Mouse (Mus musculus) forebrain, embryonic 13.5 days (tissue): ENCODE results near the gene Olfr91. TPM values are rescaled to one million over a fixed set of nuclear protein-coding genes. Genes with fewer than 3 reads are reported as not detected.
A peak's percentile ranks its signal among the peaks of the same experiment; 100 is the strongest.

Experiments used
- ATAC-seq: fragments of 200-750 bp; cut with Nextera tagmentation; 2 replicates; pipeline ENCODE4 v1.8.0; 2017
- H3K27ac ChIP-seq: fragments of 300-500 bp; sonication (generic); 2 replicates; pipeline ENCODE4 v1.5.1; 2015; ENCODE audit warnings: inconsistent platforms, mild to moderate bottlenecking, moderate library complexity
- H3K27me3 ChIP-seq: fragments of 300-500 bp; sonication (generic); 2 replicates; pipeline ENCODE4 v1.6.1; 2015; ENCODE audit warnings: mild to moderate bottlenecking, inconsistent platforms
- H3K36me3 ChIP-seq: fragments of 300-500 bp; sonication (generic); 2 replicates; pipeline ENCODE4 v1.6.1; 2015; ENCODE audit warnings: mild to moderate bottlenecking, inconsistent platforms; ENCODE audit not compliant: poor library complexity, severe bottlenecking
- H3K4me1 ChIP-seq: fragments of 300-500 bp; sonication (generic); 2 replicates; pipeline ENCODE4 v1.6.1; 2015; ENCODE audit warnings: inconsistent platforms
- H3K4me2 ChIP-seq: fragments of 300-500 bp; sonication (generic); 2 replicates; pipeline ENCODE4 v1.6.1; 2015; ENCODE audit warnings: inconsistent platforms, mild to moderate bottlenecking, moderate library complexity
- H3K4me3 ChIP-seq: fragments of 300-500 bp; sonication (generic); 2 replicates; pipeline ENCODE4 v1.5.1; 2015; ENCODE audit warnings: mild to moderate bottlenecking, inconsistent platforms
- H3K9ac ChIP-seq: fragments of 300-500 bp; sonication (generic); 2 replicates; pipeline ENCODE4 v1.6.1; 2015; ENCODE audit warnings: mild to moderate bottlenecking, inconsistent platforms
- H3K9me3 ChIP-seq: fragments of 300-500 bp; sonication (generic); replicated peaks from 2 replicates; pipeline ENCODE4 v1.6.1; 2016; ENCODE audit warnings: inconsistent platforms
- WGBS: fragments of 180-500 bp; shearing (Covaris S2); methylation state at CpG from one replicate; pipeline ENCODE4 v1.1.7; 2015; 5-methylcytosine and 5-hydroxymethylcytosine counted together
- polyA plus RNA-seq: library from polyadenylated mRNA; unstranded; fragments of >200 nt; fragmentation: Nextera tagmentation; extraction: Ambion mirVana; gene quantifications from 2 replicates; pipeline ENCODE4 v1.2.1, GENCODE M21; 2015

Olfr91 gene
- polyA plus RNA-seq, 1 experiment from 2014 or later, result not detected

DNA sequence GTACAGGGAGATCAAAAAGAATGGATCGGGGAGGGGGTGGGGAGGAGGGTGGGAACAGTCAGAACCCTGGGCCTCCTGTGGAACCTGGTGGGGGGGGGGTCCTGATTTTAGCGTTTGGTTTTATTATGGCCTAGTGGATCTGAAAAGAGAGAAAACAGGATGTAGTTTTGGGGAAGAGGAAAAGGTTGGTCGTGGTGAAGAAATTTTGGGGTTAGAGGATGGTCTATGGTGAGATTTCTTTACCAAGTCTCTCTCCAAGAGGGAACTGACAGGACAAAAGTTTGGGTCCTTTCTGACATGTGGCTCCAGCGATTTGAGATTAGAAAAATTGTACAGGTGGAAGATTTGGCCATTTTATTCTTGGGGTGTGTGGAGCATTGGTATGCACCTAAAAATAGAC lies 46.3 kb downstream of the Olfr91 start:
- H3K4me2 ChIP-seq, result peak overlapping the region; percentile 87
- 50% methylated on average over 4 of the region's 4 CpGs for WGBS
- H3K9me3 ChIP-seq, result no peaks in the 10 kb centered on the region
- H3K27ac ChIP-seq, result no peak overlapping the region
- no peak for ATAC-seq
- H3K36me3 ChIP-seq, result peaks cover 37% of the 10 kb centered on the region
- peak overlapping the region; percentile 89 for H3K9ac ChIP-seq
- peaks cover 60% of the 10 kb centered on the region for H3K4me1 ChIP-seq
- H3K27me3 ChIP-seq, result peaks cover 4% of the 10 kb centered on the region
- peak overlapping the region; percentile 78 for H3K4me3 ChIP-seq

- Histone ChIP-seq H3K27me3 (peaks cover 4% of the 10 kb centered on the region), H3K27ac (peak overlapping the region; percentile 79), H3K4me2 (peak overlapping the region; percentile 87), H3K9ac (peak overlapping the region; percentile 89), H3K4me3 (peak overlapping the region; percentile 78), H3K36me3 (peaks cover 28% of the 10 kb centered on the region), H3K4me1 (peaks cover 58% of the 10 kb centered on the region), H3K9me3 (no peaks in the 10 kb centered on the region)
- 2% methylated on average over 25 of the region's 27 CpGs for WGBS
- peak; percentile 25 for ATAC-seq
These were observed 47.2 kb downstream of the Olfr91 start for GRCm38 (mm10) chr17:37050876-37051275.

- WGBS, result 0% methylated on average over 17 of the region's 22 CpGs
- Histone ChIP-seq H3K9ac (peak overlapping the region; percentile 89), H3K27ac (peak overlapping the region; percentile 79), H3K4me2 (peak overlapping the region; percentile 87), H3K9me3 (no peaks in the 10 kb centered on the region), H3K27me3 (peaks cover 4% of the 10 kb centered on the region), H3K36me3 (peaks cover 23% of the 10 kb centered on the region), H3K4me3 (peak overlapping the region; percentile 78), H3K4me1 (peaks cover 59% of the 10 kb centered on the region)
- ATAC-seq, result peak; percentile 63
These were observed 47.7 kb downstream of the Olfr91 start for GRCm38 (mm10) chr17:37050399-37050798.

DNA sequence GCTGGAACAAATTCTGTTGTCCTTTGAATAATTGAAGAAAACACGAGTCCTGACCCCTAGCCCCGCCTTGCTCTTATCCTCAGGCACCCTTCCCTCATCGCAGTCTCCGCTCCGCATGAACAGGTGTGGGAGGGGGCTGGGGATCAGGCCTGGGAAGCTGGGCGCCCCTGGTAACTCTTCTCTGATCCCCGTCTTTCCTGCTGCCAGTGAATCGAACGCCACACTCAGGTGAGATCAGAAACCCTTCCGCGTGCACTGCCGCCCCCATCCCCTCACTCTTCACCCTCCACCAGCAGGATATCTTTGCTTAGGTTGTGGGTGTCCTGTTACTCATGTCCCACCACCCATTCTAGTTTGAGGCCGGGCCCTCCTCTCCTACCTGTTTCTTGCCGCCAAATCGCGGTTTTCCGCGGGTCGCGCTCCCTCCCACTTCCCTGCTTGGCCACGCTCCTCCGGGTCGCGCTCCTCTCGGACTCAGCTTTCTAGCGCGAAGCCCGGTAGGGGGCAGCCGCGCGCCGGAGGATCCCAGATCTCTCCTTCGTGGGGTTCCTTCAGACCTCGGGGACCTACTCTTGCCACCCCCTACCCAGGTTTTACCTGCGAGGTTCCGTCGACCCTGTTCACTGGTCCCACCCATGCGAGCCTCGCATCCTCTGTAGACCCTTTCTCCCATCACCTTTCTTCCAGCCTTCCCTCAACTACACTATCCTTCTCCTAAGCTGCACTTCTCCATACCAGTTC lies 48.3 kb downstream of the Olfr91 start:
- Histone ChIP-seq H3K36me3 (peaks cover 17% of the 10 kb centered on the region), H3K4me3 (peak overlapping the region; percentile 78), H3K4me2 (peak overlapping the region; percentile 87), H3K9ac (peak overlapping the region; percentile 89), H3K9me3 (no peaks in the 10 kb centered on the region), H3K4me1 (peaks cover 66% of the 10 kb centered on the region), H3K27me3 (peaks cover 4% of the 10 kb centered on the region), H3K27ac (peak overlapping the region; percentile 79)
- ATAC-seq, result peak; percentile 19
- WGBS, result 2% methylated on average over 39 of the region's 39 CpGs

GRCm38 (mm10) chr17:37048383-37048782 lies 49.7 kb downstream of the Olfr91 start:
- H3K4me3 ChIP-seq, result peak overlapping the region; percentile 13
- peak overlapping the region; percentile 17; the same call in 1 of the 2 replicates for H3K9ac ChIP-seq
- ATAC-seq, result no peak
- H3K4me1 ChIP-seq, result peaks cover 65% of the 10 kb centered on the region
- H3K9me3 ChIP-seq, result no peaks in the 10 kb centered on the region
- H3K36me3 ChIP-seq, result 0 out of 2 replicates have a peak, but pooled peaks cover 3% of the 10 kb centered on the region
- H3K4me2 ChIP-seq, result peak overlapping the region; percentile 91
- no peak overlapping the region for H3K27ac ChIP-seq
- WGBS, result 59% methylated on average over 7 of the region's 7 CpGs
- peaks cover 4% of the 10 kb centered on the region for H3K27me3 ChIP-seq

- no peak for ATAC-seq
These were observed 50.1 kb downstream of the Olfr91 start for GRCm38 (mm10) chr17:37047981-37048380.

GRCm38 (mm10) chr17:37047332-37047976 lies 50.6 kb downstream of the Olfr91 start:
- H3K9me3 ChIP-seq, result no peaks in the 10 kb centered on the region
- H3K4me3 ChIP-seq, result peak overlapping the region; percentile 86
- 13% methylated on average over 19 of the region's 19 CpGs for WGBS
- H3K36me3 ChIP-seq, result no peaks in the 10 kb centered on the region
- peak overlapping the region; percentile 96 for H3K9ac ChIP-seq
- peak overlapping the region; percentile 91 for H3K4me2 ChIP-seq
- peaks cover 4% of the 10 kb centered on the region for H3K27me3 ChIP-seq
- ATAC-seq, result no peak
- peaks cover 59% of the 10 kb centered on the region for H3K4me1 ChIP-seq
- peak overlapping the region; percentile 14; the same call in 1 of the 2 replicates for H3K27ac ChIP-seq

More at GRCm38 (mm10) chr17:37047981-37048380, 50.1 kb downstream of the Olfr91 start:
- Histone ChIP-seq H3K36me3 (no peaks in the 10 kb centered on the region), H3K4me2 (peak overlapping the region; percentile 91), H3K9me3 (no peaks in the 10 kb centered on the region), H3K27me3 (peaks cover 4% of the 10 kb centered on the region), H3K27ac (no peak overlapping the region), H3K9ac (0 out of 2 replicates have a peak overlapping the region, but pooled peaks have one; percentile 17), H3K4me3 (peak overlapping the region; percentile 86), H3K4me1 (peaks cover 62% of the 10 kb centered on the region)
- WGBS, result 34% methylated on average over 3 of the region's 3 CpGs

- Histone ChIP-seq H3K9ac (peak overlapping the region; percentile 96), H3K4me1 (peaks cover 49% of the 10 kb centered on the region), H3K36me3 (no peaks in the 10 kb centered on the region), H3K9me3 (no peaks in the 10 kb centered on the region), H3K27ac (peak overlapping the region; percentile 93), H3K4me2 (peak overlapping the region; percentile 91), H3K27me3 (peaks cover 4% of the 10 kb centered on the region), H3K4me3 (peak overlapping the region; percentile 86)
- WGBS, result under 1% methylated on average over 35 of the region's 58 CpGs
- peak; percentile 64 for ATAC-seq
These were observed 51.6 kb downstream of the Olfr91 start for GRCm38 (mm10) chr17:37046312-37047112.

- under 1% methylated on average over 36 of the region's 55 CpGs for WGBS
- peaks cover 42% of the 10 kb centered on the region for H3K4me1 ChIP-seq
- H3K27me3 ChIP-seq, result peaks cover 4% of the 10 kb centered on the region
- H3K36me3 ChIP-seq, result no peaks in the 10 kb centered on the region
- H3K4me2 ChIP-seq, result peak within 1 kb of the TSS; percentile 91
- peak within 1 kb of the TSS; percentile 86 for H3K4me3 ChIP-seq
- H3K9me3 ChIP-seq, result no peaks in the 10 kb centered on the region
- peak; percentile 80 for ATAC-seq
- peak within 1 kb of the TSS; percentile 93 for H3K27ac ChIP-seq
- peak within 1 kb of the TSS; percentile 96 for H3K9ac ChIP-seq
These were observed 52.3 kb downstream of the Olfr91 start, which contains the start of gene Gabbr1 for GRCm38 (mm10) chr17:37045611-37046311. Gene Gabbr1 (plus strand): TSS chr17:37045966.

GRCm38 (mm10) chr17:37044651-37045244 lies 53.3 kb downstream of the Olfr91 start:
- Histone ChIP-seq H3K36me3 (no peaks in the 10 kb centered on the region), H3K9ac (peak overlapping the region; percentile 96), H3K9me3 (no peaks in the 10 kb centered on the region), H3K4me3 (peak overlapping the region; percentile 86), H3K27ac (peak overlapping the region; percentile 93), H3K4me2 (peak overlapping the region; percentile 91), H3K27me3 (peaks cover 4% of the 10 kb centered on the region), H3K4me1 (peaks cover 37% of the 10 kb centered on the region)
- ATAC-seq, result no peak
- WGBS, result 82% methylated on average over 7 of the region's 7 CpGs
